Mouse (Mus musculus): ENCODE measurements at regions not wholly inside any gene's neighbourhood (a gene's known extent, or its start where the extent isn't known, plus 50 kb on each side); places are given as distances from the start of the nearest gene placed in this dataset.

DNA sequence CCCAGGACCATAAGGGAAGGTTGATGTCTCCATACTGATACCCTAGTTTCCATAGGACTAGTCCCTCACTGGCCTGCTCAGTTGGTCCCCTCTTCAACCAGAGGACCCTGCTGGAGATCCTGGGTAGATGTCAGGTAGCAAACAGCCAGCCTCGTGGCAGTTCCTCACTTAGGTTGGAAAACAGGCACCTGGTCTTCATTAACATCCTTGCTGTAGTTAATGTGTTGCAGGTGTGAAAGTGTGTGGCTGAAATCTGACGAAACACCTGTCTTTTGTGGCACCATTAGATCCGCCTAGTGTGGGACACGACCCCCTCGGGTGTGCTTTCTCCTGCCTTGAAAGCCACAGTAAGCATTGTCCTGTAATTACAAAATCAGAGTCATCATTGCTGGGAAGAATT lies 551.9 kb downstream of the Nfib start:
- Histone ChIP-seq H3K36me3 (ENCODE audit: control insufficient read depth, insufficient read depth, low read length) (no peaks in the 10 kb centered on the region), H3K4me3 (ENCODE audit: extremely low read depth, insufficient read depth, insufficient read length) (no peak overlapping the region), H3K27ac (ENCODE audit: insufficient read depth, low read length) (no peak overlapping the region), H3K4me1 (ENCODE audit: control insufficient read depth, insufficient read depth, insufficient read length) (no peaks in the 10 kb centered on the region), H3K27me3 (ENCODE audit: control insufficient read depth, insufficient read depth, low read length) (no peaks in the 10 kb centered on the region)
- WGBS = 83% methylated on average over 5 of the region's 5 CpGs
- no peak for TF ChIP-seq POLR2A (IDR thresholded peaks at IDR 0.05; ENCODE audit: low read depth, low read length)
- TF ChIP-seq CTCF (IDR thresholded peaks at IDR 0.05; ENCODE audit: extremely low read depth, insufficient read depth, insufficient read length, insufficient replicate concordance) = no peak
- DNase-seq (ENCODE audit: low read depth in 1 of 2, low spot score in 2 of 2) = no peak

DNA sequence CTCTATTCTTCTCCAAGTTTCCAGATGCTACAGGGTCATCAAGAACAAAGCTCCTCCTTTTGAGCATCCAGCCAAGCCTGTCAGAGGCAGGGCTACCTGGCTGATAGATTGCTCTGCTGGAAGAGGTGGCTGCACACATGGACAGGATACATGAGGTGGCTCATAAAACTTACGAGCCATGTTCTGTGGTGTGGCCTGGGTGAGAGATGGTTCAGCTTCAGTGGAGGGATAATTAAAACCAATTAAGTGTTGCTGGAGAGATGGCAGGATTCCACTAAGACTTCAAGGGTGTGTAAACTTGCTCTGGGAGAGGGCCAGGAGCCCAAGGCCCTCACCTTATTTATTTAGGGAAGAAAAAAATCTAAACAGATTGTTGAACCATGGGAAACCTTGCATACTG lies 555.6 kb downstream of the Nfib start:
- Histone ChIP-seq H3K27me3 (ENCODE audit: control insufficient read depth, insufficient read depth, low read length) (no peaks in the 10 kb centered on the region), H3K36me3 (ENCODE audit: control insufficient read depth, insufficient read depth, low read length) (no peaks in the 10 kb centered on the region), H3K4me1 (ENCODE audit: control insufficient read depth, insufficient read depth, insufficient read length) (no peaks in the 10 kb centered on the region), H3K4me3 (ENCODE audit: extremely low read depth, insufficient read depth, insufficient read length) (no peak overlapping the region), H3K27ac (ENCODE audit: insufficient read depth, low read length) (no peak overlapping the region)
- TF ChIP-seq POLR2A (IDR thresholded peaks at IDR 0.05; ENCODE audit: low read depth, low read length) (no peak), CTCF (IDR thresholded peaks at IDR 0.05; ENCODE audit: extremely low read depth, insufficient read depth, insufficient read length, insufficient replicate concordance) (no peak)
- no peak for DNase-seq (ENCODE audit: low read depth in 1 of 2, low spot score in 2 of 2)
- 75% methylated on average over 1 of the region's 1 CpGs for WGBS

DNA sequence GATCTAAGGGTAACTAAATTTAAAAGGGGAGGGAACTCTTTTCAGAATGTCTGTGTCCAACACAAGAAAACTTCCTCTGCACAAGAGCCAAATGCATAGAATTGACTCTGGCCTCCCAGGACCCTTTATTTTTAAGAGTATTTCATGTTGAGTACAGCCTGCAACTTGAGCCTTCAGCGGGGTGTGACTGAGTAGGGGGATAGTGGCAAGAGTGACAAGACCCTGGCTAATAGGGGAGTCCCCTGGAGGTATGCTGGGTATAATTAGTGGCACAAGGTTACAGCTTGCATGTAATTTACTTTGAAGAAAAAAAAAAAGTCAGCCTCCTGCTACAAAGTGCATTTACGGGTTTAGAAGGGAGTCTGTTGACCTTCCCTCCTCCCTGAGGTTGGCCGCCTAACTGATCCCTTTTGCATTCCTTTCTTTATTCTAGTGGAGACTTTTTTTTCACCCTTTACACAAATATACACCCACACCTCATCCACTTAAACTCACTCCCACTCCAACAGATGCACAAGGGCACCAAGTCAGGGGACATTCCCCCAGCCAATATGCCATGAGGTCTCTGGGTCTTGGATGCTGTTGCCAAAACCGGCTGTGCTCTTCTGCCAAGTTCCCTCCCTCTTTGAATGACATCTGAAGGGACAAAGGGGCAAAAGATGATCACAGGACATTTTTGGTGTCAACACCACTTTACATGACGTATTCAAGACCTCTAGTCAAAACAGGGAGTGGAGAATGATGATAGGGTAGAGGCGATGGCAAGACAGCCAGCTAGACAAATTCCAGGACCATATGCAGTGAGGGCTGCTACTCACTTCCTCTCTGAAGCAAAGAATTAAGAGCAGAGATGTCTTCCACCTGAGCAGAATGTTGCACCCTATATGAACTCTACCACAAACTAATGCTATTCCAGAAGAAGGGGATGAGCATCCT lies 557.2 kb downstream of the Nfib start:
- Histone ChIP-seq H3K27me3 (ENCODE audit: control insufficient read depth, insufficient read depth, low read length) (no peaks in the 10 kb centered on the region), H3K27ac (ENCODE audit: insufficient read depth, low read length) (no peak overlapping the region), H3K36me3 (ENCODE audit: control insufficient read depth, insufficient read depth, low read length) (no peaks in the 10 kb centered on the region), H3K4me3 (ENCODE audit: extremely low read depth, insufficient read depth, insufficient read length) (no peak overlapping the region), H3K4me1 (ENCODE audit: control insufficient read depth, insufficient read depth, insufficient read length) (no peaks in the 10 kb centered on the region)
- WGBS = 80% methylated on average over 6 of the region's 6 CpGs
- TF ChIP-seq POLR2A (IDR thresholded peaks at IDR 0.05; ENCODE audit: low read depth, low read length) (no peak), CTCF (IDR thresholded peaks at IDR 0.05; ENCODE audit: extremely low read depth, insufficient read depth, insufficient read length, insufficient replicate concordance) (no peak)
- no peak for DNase-seq (ENCODE audit: low read depth in 1 of 2, low spot score in 2 of 2)

DNA sequence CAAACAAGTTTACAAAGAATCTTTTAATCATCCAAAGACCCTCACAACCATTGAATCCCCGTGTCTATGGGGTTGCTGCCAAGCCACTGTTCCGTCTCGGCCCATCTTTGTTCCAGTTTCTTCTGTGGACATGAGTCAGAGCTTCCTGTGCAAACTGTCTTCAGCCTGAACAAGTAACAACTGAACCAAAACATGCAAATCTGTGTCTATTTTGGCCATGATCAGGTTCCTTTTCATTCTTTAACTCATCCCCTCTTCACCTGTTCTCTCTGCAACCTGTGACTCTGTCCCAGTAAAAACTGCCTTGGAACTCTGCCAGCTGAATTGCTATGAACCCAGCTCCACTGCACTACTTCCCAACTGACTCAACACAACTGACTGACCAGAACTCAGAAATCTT lies 563.2 kb downstream of the Nfib start:
- no peaks in the 10 kb centered on the region for H3K4me1 ChIP-seq (ENCODE audit: control insufficient read depth, insufficient read depth, insufficient read length)
- no peaks in the 10 kb centered on the region for H3K36me3 ChIP-seq (ENCODE audit: control insufficient read depth, insufficient read depth, low read length)
- no peak for TF ChIP-seq CTCF (IDR thresholded peaks at IDR 0.05; ENCODE audit: extremely low read depth, insufficient read depth, insufficient read length, insufficient replicate concordance)
- TF ChIP-seq POLR2A (IDR thresholded peaks at IDR 0.05; ENCODE audit: low read depth, low read length) = no peak
- no peak for DNase-seq (ENCODE audit: low read depth in 1 of 2, low spot score in 2 of 2)
- no peak overlapping the region for H3K4me3 ChIP-seq (ENCODE audit: extremely low read depth, insufficient read depth, insufficient read length)
- no peak overlapping the region for H3K27ac ChIP-seq (ENCODE audit: insufficient read depth, low read length)
- 46% methylated on average over 3 of the region's 3 CpGs for WGBS
- H3K27me3 ChIP-seq (ENCODE audit: control insufficient read depth, insufficient read depth, low read length) = no peaks in the 10 kb centered on the region

DNA sequence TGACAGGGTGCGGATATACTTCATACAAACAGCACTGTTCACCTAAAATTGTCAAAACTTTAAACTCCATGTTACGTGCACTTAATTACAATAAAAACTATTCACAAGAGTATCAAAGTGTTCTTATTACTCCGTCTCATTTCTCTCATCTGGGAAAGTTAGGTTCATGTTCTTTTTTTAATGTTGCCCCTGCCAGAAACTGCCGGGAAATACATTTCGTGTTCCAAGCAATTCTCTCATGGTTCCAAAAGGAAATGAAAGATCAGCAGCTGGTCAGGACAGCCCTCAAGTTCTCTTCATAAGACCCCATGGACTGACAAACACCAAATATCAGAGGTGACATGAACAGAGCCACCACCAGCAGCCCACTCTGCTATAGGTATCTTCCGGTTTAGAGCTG lies 565.7 kb downstream of the Nfib start:
- Histone ChIP-seq H3K27me3 (ENCODE audit: control insufficient read depth, insufficient read depth, low read length) (no peaks in the 10 kb centered on the region), H3K4me1 (ENCODE audit: control insufficient read depth, insufficient read depth, insufficient read length) (no peaks in the 10 kb centered on the region), H3K4me3 (ENCODE audit: extremely low read depth, insufficient read depth, insufficient read length) (no peak overlapping the region), H3K27ac (ENCODE audit: insufficient read depth, low read length) (no peak overlapping the region), H3K36me3 (ENCODE audit: control insufficient read depth, insufficient read depth, low read length) (no peaks in the 10 kb centered on the region)
- 89% methylated on average over 6 of the region's 6 CpGs for WGBS
- TF ChIP-seq POLR2A (IDR thresholded peaks at IDR 0.05; ENCODE audit: low read depth, low read length) (no peak), CTCF (IDR thresholded peaks at IDR 0.05; ENCODE audit: extremely low read depth, insufficient read depth, insufficient read length, insufficient replicate concordance) (no peak)
- no peak for DNase-seq (ENCODE audit: low read depth in 1 of 2, low spot score in 2 of 2)

DNA sequence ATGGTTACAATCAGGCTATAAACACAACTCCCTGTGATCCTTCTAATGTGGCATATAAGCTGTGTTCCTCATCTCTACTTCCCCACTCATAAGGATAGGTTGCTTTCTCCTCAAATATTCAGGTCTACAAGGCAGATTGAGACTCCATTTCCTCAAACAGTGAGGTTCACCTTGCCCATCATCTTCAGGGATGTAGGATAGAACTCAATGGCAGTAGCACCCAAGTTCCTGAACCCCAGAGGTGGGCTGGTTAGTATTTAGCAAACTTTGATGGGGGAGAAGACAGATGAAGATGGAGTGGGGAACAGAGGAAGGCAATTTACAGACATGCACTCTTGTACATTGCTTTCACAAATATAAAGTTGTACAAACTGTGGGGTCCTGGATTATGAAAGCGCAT lies 566.5 kb downstream of the Nfib start:
- Histone ChIP-seq H3K27me3 (ENCODE audit: control insufficient read depth, insufficient read depth, low read length) (no peaks in the 10 kb centered on the region), H3K36me3 (ENCODE audit: control insufficient read depth, insufficient read depth, low read length) (no peaks in the 10 kb centered on the region), H3K4me3 (ENCODE audit: extremely low read depth, insufficient read depth, insufficient read length) (no peak overlapping the region), H3K27ac (ENCODE audit: insufficient read depth, low read length) (no peak overlapping the region), H3K4me1 (ENCODE audit: control insufficient read depth, insufficient read depth, insufficient read length) (no peaks in the 10 kb centered on the region)
- no peak for DNase-seq (ENCODE audit: low read depth in 1 of 2, low spot score in 2 of 2)
- TF ChIP-seq POLR2A (IDR thresholded peaks at IDR 0.05; ENCODE audit: low read depth, low read length) (no peak), CTCF (IDR thresholded peaks at IDR 0.05; ENCODE audit: extremely low read depth, insufficient read depth, insufficient read length, insufficient replicate concordance) (no peak)
- 100% methylated on average over 1 of the region's 1 CpGs for WGBS

DNA sequence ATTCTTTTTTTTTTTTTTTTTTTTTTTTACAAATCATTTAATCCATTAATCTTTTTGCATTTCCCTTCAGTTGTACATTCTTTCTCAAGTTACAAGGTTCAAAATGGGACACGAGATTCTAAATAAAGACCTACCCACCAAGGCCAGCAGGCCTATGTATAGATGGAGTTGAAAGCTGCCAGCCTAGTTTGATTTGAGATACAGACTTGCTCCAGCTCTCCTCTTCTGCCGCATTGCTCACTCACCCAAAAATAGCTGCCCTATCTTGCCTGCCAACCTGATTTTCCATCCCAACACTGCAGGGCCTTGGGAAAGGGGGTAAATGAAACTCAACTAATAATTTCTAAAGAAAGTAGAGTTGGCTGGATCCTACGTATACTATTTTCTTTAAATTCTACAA lies 572.7 kb downstream of the Nfib start:
- DNase-seq (ENCODE audit: low read depth in 1 of 2, low spot score in 2 of 2) = no peak
- Histone ChIP-seq H3K27me3 (ENCODE audit: control insufficient read depth, insufficient read depth, low read length) (no peaks in the 10 kb centered on the region), H3K36me3 (ENCODE audit: control insufficient read depth, insufficient read depth, low read length) (no peaks in the 10 kb centered on the region), H3K27ac (ENCODE audit: insufficient read depth, low read length) (no peak overlapping the region), H3K4me3 (ENCODE audit: extremely low read depth, insufficient read depth, insufficient read length) (no peak overlapping the region), H3K4me1 (ENCODE audit: control insufficient read depth, insufficient read depth, insufficient read length) (no peaks in the 10 kb centered on the region)
- TF ChIP-seq CTCF (IDR thresholded peaks at IDR 0.05; ENCODE audit: extremely low read depth, insufficient read depth, insufficient read length, insufficient replicate concordance) (no peak), POLR2A (IDR thresholded peaks at IDR 0.05; ENCODE audit: low read depth, low read length) (no peak)
- 88% methylated on average over 3 of the region's 3 CpGs for WGBS

Data from spleen, adult 2 months (tissue).